Mouse (Mus musculus): ENCODE data around the gene Phf21a.

Gene Phf21a

DNA sequence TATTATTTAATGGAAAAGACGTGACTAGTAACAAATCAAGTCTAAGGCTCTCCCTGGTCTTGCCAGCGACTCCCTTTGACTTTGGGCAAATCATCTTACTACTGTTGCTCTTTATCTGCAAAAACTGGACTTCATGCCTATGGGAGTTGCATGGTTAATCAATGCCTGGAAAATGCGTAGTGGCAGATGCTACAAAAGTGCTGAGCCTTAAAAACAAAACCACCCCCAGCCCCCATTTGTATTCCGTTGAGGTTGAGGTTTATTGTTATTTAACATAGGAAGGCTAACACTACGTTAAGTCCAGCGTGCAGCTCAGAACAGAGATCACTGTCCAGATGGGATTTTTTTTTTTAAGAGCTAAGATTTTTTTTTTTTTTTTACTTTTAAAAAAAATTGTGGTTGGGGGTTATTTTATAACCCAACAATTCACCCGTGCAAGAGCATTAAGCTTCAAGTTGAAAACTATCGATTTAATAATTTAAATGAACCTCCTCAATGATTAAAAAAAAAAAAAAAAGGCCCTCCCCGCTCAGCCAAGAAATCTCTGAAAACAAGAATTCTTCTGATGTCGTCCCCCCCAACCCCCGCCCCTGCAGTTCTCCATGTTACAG lies 89.3 kb downstream of the Phf21a start:
- DNase-seq (ENCODE audit: low spot score): no peak

DNA sequence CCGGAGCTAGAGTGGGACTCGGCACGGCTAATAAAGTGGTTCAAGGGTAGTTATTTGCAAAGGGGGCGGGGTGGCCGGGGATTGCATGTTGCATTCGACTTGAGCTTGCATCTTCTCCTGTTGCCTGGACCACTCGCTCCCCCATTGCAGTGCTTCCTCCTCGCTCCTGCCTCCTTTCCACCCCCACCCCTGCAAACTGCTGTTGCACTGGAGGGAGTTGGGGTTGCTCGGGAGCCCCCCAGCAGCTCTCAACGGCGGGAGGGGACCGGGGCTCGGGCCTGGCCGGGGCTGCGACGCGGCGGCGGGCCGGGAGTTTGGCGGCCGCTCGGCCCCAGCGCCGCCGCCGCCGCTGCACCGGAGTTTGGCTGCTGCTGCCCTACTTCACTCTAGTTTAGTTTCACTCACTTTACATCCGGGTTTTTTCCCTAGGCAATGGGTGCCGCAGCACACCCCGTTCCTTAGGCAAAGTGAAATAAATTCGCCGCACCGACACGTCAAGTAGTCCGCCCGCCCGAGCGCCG lies 90.1 kb downstream of the Phf21a start:
- DNase-seq (ENCODE audit: low spot score): peak; percentile 87

DNA sequence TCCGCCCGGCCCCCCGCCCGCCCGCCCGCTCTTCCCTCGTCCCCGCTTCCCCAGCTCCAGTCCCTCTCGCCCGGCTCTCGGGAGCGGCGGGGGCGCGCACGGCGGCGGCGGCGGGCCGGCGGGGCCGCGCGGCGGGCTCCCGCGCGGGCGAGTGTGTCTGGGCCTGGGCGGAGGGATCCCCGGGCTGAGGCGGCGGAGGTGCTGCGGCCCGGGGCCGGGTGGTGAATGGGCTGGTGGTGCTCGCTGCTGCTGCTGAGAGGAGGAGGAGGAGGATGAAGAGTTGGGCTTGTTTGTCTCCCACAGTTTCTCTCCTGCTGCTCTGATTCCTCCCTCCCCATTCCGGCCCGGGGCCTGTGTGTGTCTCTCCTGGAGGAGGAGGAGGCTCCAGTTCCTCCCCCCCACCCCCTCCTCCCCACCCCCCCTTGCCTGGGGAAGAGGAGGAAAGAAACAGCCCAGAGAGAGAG lies 90.7 kb downstream of the Phf21a start:
- DNase-seq (ENCODE audit: low spot score): peak; percentile 94

DNA sequence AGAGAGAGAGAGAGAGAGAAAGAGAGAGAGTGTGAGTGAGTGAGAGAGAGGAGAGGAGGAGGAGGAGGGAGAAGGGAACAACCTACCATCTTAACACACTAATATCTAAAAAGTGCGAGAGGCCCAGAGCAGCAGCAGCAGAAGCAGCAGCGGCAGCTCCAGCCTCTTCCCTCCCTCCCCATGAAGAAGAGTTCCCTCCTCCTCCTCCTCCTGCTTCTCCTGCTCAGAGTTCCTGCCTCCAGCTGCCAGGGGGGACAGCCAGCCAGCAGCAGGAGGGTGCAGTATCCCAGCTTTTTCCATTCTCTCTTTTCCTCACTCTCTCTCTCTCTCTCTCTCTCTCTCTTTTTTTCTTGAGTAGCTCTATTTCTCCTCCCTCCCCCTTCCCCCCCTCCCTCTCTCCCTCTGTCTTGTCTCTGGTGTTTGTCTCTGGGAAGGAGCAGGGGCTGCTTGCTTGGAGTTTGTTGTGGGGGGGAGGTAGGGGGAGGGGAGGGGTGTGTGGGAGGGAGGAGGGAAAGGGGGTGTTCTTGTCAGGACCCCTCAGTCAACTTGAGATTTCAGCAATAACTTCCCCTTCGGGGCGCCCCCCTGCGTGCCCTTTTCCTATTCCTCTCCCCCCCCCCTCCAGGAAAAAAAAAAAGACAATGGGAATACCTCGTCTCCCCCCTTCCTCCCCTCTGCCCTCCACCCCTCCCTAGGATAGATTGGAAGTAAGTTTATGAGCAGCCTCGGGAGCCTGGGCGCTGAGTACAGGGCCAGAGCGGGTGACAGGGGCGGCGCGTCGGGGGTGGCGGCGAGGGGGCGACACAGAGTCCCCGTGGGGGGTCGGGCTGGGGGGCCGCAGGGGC lies 91.4 kb downstream of the Phf21a start:
- peak; percentile 75 for DNase-seq (ENCODE audit: low spot score)

DNA sequence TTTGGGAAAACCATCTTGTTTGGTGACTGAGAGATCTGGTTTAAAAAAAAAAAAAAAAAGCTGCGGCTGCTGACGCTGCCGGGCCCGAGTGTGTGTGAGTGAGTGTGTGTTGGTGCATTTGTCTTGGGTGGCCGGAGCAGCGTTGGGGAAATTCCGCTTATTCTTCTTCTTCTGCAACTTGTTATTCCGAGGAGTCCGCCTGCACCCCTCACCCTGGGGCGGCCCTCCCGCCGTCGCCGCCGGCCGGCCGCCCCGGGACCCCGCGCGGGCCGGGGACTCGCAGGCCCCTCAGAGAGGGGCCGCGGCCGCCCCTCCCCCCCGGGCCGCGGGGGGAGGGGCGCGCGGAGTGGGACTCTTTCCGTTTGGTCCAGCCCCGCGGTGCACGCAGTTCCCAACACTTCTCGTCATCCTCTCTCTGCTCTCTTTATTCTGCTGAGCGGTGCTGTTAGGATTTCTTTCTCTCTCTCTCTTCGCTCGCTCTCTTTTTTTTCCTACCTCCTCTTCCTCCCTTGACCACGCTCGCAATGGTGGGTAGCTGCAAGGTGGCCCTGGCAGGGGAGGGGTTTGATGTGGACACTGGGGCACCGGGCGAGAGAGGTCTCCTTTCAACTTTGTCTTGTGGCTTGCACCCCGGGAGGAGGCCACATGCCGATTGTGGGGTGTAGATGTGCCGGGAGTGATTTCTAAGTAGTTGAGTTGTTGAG lies 92.3 kb downstream of the Phf21a start:
- DNase-seq (ENCODE audit: low spot score): peak; percentile 57

DNA sequence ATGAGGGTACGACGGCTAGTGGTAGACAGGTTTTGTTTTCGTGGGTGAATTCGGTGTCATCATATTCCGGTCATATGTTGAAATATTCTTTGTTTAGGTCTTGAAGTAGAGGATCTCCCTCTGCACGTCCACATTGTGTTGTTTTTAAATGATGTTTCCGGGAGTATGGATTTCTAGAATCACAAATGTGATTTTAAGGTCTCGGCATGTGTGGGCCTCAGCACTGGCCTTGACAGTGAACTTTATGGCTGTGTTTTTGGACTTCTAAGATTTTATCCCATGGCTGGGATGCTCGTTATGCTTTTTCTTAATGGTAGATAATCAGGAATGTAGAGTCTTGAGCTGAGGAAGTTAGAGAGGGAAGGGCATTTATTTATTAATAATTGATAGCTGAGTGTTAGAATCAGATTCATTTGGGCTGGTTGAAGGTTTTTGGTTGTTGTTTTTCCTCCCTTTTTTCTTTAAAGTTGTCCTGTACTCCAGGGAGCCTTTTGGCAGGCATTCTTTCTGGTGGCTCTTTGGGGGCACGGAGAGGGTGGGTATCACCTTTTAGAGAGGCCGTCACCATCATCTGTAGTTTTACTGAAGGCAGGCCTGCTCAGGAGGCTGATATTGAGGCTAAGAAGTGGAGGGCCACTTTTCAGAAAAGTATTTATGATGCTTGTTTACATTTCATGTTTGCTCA lies 93.0 kb downstream of the Phf21a start:
- DNase-seq (ENCODE audit: low spot score): no peak

DNA sequence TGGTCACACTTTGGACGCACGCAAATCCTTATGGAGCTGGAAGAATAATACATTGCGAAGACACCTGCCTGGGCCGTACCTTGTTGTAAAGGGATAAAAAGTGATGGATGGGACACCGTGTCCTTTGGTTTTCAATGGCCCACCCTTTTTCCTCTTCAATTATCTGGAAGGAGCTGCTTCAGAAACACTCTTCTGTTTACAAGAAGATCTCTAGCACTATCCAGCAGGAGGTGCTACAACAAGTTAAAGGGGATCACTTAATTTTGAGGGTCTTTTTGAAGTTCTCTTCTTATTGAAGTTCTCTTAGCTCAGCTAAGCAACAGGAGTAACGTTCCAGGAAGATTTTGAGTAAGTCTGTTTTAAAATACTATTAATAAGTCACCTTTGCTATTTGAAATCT lies 94.1 kb downstream of the Phf21a start:
- no peak for DNase-seq (ENCODE audit: low spot score)

DNA sequence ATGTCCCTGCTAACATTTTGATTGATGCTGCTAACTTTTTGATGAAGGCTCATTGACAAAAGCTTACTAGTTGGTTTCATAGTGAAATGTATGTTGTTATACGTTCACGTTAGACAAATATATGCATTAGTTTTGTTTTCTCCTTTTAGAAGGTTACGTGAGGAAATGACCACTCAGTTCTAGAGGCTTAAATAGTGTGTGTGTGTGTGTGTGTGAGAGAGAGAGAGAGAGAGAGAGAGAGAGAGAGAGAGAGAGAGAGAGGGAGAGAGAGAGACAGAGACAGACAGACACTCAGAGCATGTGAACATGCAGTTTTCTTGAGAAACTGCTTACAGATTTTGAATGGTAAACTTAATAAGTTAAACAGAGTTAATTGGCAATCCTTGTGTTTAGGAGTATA lies 95.8 kb downstream of the Phf21a start:
- DNase-seq (ENCODE audit: low spot score): no peak

DNA sequence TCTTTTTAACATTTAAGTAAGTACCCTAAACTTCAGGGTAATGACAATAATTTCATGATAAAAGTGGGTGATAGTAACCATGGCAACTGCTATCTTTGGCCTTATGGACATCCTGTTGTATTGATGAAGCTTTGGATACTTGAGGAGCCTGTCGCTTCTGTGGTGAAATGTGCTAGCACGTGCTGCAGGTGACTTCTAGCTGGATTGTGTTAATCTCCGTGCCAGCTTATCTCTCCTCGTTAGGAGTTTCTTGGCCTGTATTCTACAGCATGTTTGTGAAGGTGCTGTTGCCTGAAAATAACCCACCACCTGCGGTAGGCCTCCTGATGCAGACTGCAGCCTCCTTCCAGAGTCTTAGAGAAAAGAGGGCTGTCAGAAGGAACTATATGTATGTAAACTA lies 98.0 kb downstream of the Phf21a start:
- no peak for DNase-seq (ENCODE audit: low spot score)

DNA sequence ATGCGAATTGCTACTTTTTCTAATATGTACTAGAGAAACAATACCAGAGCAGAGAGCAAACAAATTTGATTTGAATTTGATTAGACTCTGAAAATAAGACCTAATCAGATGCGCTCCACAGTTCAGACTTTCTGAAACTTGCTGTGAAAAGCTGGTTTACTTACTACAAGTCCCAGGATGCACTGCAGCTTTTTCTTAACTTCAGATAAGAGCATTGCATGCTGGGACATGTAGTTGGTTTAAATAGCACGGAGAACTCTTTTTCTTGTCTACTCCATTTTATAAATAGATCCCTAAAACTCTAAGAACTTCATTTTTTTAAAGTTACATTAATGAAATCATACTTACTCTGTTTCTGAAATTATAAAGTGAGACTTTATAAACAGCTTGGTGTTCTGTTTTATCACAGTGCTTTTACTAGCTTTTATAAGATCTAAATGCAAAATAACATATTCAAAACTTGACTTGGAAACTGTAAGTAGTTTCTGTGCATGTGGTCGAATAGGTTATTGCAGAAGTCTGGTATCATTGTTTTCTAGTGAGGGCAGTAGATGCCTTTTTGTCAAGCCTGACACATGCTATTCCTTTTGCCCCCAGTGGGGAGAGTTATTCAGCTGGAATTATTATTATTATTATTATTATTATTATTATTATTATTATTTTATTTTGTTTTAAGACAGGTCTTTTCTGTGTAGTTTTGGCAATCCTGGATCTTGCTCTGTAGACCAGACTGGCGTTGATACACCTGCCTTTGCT lies 99.1 kb downstream of the Phf21a start:
- DNase-seq (ENCODE audit: low spot score): no peak

DNA sequence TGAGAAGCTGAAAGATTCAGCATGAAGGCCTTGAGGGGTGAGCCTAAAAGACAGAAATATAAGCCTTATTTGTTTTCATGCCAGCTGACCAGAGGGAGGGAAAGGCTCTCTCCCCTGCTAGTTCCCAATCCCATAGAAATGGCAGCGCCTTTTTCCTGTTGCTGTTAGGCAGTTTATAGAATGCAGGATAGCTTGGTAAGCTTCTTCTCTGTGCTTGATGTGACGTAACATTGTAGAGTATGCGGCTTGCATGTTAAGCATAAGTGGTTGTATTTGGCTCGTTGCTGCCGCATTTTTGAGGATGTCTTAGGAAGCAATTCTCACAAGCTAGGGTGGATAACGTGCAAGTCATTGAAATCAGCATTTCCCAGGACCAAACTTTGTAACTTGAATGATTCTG lies 105.2 kb downstream of the Phf21a start:
- no peak for DNase-seq (ENCODE audit: low spot score)

DNA sequence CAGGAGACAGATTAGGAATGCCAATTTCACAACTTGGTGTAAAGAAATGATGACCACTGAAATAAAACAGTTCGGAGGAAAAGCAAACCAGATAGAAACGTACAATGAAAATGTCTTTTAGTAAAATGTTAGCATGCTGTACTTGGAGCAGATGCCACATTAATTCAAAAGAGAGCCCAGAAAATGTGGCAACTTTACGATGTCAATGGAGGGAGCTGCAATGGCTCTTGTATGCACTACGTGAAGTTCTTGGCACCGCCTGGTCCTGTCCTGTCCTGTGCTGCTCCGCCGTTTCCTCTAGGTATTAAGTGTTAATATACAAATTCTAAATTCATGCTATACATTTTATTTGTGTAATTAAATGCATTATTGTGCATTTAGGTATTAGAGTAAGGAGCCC lies 105.8 kb downstream of the Phf21a start:
- DNase-seq (ENCODE audit: low spot score): no peak

DNA sequence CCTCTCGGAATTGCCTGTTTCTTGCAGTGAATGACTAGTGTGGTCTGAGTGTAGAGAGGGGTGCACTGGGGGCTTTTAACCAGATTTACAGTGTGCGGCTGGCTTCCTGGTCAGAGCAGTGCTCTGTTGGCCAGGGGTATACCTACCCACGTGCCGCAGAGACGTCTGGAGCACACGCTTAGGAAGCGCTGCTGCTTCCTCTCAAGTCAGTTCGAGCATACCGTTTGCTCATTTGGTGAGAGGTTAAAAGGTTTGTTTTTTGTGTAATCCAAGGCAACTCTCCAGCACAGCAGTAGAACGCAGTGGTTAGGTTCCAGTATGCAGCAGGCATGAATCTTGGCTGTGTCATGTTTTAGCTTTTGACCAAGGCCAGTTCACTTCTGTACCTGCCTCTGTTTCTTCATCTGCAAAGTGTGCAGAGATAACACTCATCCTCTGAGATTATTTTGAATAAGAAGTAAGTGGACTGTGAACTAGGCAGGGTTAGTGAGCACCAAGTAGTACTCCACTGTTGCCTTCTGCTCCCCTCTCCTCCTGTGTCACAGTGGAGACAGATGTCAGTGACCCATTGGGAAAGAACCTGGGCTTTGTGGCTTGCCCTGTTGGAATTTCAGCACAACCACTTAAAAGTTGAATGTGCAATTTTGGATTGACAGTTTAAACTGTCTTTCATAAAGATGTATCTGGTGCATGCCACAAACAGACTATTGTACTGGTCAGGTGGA lies 106.8 kb downstream of the Phf21a start:
- DNase-seq (ENCODE audit: low spot score): no peak

DNA sequence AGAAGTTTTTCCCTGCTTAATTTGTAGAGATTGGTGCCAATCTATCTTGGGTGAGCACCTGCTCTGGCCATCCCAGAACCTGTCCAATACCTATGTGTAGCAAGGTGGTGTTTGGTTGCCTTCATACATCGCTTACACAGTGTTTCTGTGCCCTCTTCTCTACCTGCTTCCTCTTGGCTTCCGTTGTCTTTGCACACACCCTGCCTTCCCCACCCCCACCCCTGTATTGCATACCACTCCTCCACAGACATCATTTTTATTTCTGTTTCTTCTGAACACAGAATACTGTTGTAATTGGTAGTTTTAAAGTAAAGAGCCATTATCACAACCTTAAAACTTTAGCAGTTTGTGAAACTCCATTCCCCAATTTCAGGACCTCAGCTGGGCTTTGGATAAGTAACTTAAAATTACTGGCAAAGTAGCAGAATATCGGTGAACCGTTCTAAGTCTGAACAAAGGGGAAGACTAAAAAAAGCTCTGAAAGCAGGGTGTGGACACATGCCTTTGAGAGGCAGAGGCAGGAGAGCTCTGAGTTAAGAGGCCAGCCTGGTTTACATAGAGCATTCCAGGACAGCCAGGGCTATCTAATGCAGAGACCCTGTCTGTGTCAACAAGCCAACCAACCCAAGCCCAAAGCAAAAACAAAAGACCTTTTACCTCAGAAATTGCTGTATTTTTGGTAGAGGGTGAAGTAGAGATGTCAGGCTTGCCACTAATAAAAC lies 109.6 kb downstream of the Phf21a start:
- no peak for DNase-seq (ENCODE audit: low spot score)

DNA sequence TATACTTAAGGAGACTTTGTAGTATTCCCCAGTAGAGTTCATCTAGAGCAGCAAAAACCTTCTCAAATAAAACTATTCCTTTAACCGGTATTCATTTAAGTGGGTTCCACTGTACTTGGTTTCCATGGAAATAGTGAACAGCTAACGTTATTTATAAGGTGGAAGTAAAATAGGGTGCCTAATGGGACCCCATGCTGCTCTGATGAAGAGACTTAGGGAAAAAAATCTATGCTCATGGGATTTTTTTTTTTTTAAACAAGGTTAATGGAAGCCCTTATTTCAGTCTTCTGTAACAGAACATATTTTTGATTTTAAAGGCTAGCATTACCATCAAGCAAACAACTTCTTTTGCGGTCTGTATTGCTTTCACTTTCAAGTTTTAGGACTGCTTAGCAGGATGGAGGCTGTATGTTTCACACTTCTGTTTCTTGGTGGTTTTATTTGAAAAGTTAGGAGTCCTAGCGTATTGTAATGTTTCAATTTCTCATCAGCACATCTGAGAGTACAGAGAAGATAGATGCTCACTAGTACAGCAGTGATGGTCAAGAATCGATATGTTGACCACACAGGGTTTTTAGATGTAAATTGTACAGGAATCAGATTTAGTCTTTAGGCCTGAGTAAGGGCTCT lies 112.2 kb downstream of the Phf21a start:
- DNase-seq (ENCODE audit: low spot score): no peak

DNA sequence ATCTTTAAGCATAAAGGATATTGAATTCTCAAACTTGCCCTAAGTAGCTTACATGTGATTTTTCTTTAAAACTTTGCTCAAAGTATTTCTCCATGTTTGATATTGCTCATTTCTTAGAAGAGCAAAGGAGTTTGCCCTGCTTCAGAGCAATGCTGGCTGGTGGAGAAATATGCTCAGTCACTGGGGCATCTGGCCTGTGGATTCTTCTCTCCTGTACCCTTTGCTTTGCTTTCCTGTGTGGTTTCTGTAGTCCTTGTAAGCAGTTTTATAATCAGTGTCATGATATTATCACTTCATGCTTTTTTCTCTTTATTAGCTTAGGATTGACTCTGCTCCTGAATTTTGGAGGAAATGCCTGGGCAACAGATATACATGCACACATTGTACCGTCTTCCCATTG lies 117.5 kb downstream of the Phf21a start:
- DNase-seq (ENCODE audit: low spot score): no peak

DNA sequence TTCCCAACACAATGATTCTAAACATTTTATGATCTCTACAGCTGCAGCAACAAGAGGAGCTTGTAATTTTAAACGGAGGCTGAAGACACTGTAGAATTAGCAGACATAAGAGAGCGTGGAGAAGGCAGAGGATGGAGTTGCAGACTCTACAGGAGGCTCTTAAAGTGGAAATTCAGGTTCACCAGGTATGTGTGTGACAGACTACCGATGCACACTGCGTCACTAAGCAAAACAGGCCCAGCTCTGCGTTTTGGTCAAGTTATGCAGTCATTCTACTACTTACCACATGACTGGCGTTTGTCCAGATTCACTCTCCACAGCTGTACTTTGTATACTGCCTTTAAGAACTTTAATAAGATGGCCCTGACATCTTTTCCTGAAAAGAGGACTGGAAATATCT lies 128.5 kb downstream of the Phf21a start:
- DNase-seq (ENCODE audit: low spot score): no peak

DNA sequence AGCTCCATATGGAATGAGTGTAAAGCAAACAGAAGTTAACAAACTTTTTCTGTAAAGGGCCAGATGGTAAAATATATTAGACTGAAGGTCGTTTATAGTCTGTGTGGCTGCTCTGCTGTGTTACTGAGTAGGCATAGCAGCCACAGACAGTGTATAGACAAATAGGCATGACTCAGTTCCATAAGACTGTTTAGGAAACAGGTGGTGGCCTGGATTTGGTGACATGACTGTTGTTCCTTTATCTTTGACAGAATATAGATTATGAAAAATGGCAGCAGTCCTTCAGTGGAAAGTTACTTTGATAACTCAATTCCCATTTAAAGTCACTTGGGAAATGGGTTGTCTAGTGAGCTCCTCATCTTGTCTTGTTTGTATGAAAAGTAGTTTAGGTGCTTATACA lies 132.7 kb downstream of the Phf21a start:
- DNase-seq (ENCODE audit: low spot score): no peak

DNA sequence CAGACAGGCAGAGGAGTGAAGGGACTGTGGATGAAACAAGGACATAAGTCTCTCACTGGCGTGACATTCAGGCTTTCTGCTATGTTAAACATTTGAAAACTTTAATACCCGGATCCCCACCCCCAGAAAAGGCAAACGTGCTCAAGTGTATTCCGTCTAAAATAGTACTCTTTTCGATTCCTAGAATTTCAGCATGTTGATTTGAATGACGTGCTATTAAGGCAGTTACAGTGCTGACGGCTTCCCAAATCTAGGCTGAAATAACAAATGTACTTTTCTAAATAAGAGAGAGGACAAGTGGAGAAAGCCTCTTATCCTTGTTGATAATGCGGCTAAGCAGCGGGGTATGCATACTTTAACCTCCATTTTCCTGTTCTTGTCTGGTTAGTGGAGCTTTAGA lies 137.1 kb downstream of the Phf21a start:
- DNase-seq (ENCODE audit: low spot score): no peak

DNA sequence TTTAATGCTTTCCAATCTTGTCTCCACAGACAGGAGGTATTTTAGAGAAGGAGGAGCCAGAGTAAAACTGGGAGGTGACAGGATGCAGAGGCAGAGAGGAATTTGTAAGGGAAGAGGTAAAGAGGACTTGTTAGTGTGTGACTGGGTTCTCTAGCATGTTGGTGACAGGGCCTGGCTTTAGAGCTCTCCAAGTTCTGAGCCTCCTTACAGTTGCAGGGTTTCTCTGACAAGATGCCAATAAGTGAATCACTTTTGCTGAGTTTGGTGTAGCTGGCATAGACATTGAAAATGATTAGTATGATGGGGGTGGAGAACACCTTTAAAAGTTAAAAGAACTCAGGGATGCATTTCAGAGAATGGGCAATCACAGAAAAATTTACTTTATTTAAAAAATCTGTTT lies 138.8 kb downstream of the Phf21a start:
- no peak for DNase-seq (ENCODE audit: low spot score)
